Mouse (Mus musculus) spleen, adult 2 months (tissue): ENCODE measurements around the gene Zbtb7b.

Experiments used
- CTCF ChIP-seq: fragments of 200-500 bp; IDR thresholded peaks from 2 replicates; pipeline ENCODE4 v1.5.1; 2011; ENCODE audit warnings: mild to moderate bottlenecking, inconsistent platforms; ENCODE audit not compliant: insufficient read depth, insufficient read length, insufficient replicate concordance; ENCODE audit errors: extremely low read depth
- POLR2A ChIP-seq: fragments of 200-500 bp; IDR thresholded peaks from 2 replicates; pipeline ENCODE4 v1.6.1; 2011; ENCODE audit warnings: low read depth, low read length, inconsistent platforms

DNA sequence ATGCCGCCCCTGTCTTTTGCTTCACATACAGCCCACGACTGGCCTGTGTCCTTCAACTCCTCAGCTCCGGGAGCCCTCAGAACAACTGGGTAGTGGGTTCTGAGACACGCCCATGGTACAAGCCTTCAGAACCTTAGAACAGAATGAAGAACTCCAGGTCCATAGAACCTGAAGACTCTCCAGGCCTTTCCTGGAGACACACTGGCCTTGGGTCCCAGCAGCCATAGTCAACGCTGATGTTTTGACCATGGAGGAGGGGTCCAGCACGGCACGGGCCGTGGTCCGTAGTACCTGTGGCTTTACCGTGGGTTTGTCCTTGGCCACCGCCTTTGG is 29.5 kb downstream of the Zbtb7b start, which contains the start of gene Dcst1:
- TF ChIP-seq POLR2A, result no peak
- no peak for TF ChIP-seq CTCF
